Mouse (Mus musculus) urinary bladder, adult 2 months (tissue): ENCODE measurements at regions not wholly inside any gene's neighbourhood (a gene's known extent, or its start where the extent isn't known, plus 50 kb on each side); places are given as distances from the start of the nearest gene placed in this dataset.

Experiments
- DNase-seq: peaks from one replicate; pipeline ENCODE4 v3.0.0; 2022; ENCODE audit warnings: low spot score

GRCm38 (mm10) chr3:149324088-149324487, 333.7 kb upstream of the Adgrl2 start:
- no peak for DNase-seq

- no peak for DNase-seq
Observed at GRCm38 (mm10) chr3:149318728-149319127, 328.4 kb upstream of the Adgrl2 start.

- DNase-seq: no peak
Observed at GRCm38 (mm10) chr3:149314258-149314657, 323.9 kb upstream of the Adgrl2 start.

GRCm38 (mm10) chr3:149313217-149313616, 322.9 kb upstream of the Adgrl2 start:
- DNase-seq: no peak

- DNase-seq: no peak
Observed at GRCm38 (mm10) chr3:149311576-149311975, 321.2 kb upstream of the Adgrl2 start.

GRCm38 (mm10) chr3:149306709-149307108, 316.4 kb upstream of the Adgrl2 start:
- DNase-seq: no peak

GRCm38 (mm10) chr3:149306291-149306690, 315.9 kb upstream of the Adgrl2 start:
- DNase-seq: no peak

GRCm38 (mm10) chr3:149305440-149305839, 315.1 kb upstream of the Adgrl2 start:
- DNase-seq: no peak

GRCm38 (mm10) chr3:149305011-149305413, 314.7 kb upstream of the Adgrl2 start:
- DNase-seq: no peak

- no peak for DNase-seq
Observed at GRCm38 (mm10) chr3:149303418-149303817, 313.1 kb upstream of the Adgrl2 start.

- DNase-seq: no peak
Observed at GRCm38 (mm10) chr3:149300002-149300401, 309.6 kb upstream of the Adgrl2 start.

GRCm38 (mm10) chr3:149296419-149296962, 306.1 kb upstream of the Adgrl2 start:
- no peak for DNase-seq

GRCm38 (mm10) chr3:149295942-149296341, 305.6 kb upstream of the Adgrl2 start:
- no peak for DNase-seq

GRCm38 (mm10) chr3:149295257-149295831, 305.0 kb upstream of the Adgrl2 start:
- DNase-seq: no peak

GRCm38 (mm10) chr3:149294445-149294844, 304.1 kb upstream of the Adgrl2 start:
- DNase-seq: no peak

GRCm38 (mm10) chr3:149292459-149292858, 302.1 kb upstream of the Adgrl2 start:
- DNase-seq: no peak

- DNase-seq: no peak
Observed at GRCm38 (mm10) chr3:149291473-149291872, 301.1 kb upstream of the Adgrl2 start.

GRCm38 (mm10) chr3:149290228-149290627, 299.9 kb upstream of the Adgrl2 start:
- no peak for DNase-seq

GRCm38 (mm10) chr3:149287080-149287479, 296.7 kb upstream of the Adgrl2 start:
- DNase-seq: no peak

- DNase-seq: no peak
Observed at GRCm38 (mm10) chr3:149284976-149285375, 294.6 kb upstream of the Adgrl2 start.

GRCm38 (mm10) chr3:149280807-149281789, 290.7 kb upstream of the Adgrl2 start:
- no peak for DNase-seq

GRCm38 (mm10) chr3:149279338-149279737, 289.0 kb upstream of the Adgrl2 start:
- DNase-seq: no peak

- DNase-seq: no peak
Observed at GRCm38 (mm10) chr3:149277812-149278211, 287.5 kb upstream of the Adgrl2 start.
